Mouse (Mus musculus) cerebellum, adult 9-11 months (tissue): Measurements from ENCODE around the gene Lhx4.

Experiments used
- DNase-seq: peaks from one replicate; pipeline ENCODE4 v3.0.0; 2022

The Lhx4 gene

DNA sequence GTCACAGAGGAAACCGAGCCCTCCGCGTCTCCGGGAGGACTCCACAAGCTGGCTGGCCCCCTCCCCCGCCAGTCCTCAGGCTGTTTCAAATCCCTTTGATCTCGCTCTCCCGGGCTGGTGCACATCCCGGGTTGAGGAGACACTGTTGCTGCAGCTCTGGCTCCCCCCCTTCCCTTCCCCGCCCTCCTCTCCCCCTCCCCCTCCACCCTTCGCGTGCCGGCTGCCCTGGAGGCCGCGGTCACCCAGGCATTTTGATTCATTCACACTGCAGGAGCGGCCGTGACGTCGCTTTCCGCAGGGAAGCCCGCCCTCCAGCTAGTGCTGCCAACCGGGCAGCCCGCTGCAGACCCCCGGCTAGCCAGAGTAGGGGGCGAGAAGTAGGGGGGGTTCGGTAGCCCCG is 9.5 kb downstream of the Lhx4 start:
- no peak for DNase-seq

DNA sequence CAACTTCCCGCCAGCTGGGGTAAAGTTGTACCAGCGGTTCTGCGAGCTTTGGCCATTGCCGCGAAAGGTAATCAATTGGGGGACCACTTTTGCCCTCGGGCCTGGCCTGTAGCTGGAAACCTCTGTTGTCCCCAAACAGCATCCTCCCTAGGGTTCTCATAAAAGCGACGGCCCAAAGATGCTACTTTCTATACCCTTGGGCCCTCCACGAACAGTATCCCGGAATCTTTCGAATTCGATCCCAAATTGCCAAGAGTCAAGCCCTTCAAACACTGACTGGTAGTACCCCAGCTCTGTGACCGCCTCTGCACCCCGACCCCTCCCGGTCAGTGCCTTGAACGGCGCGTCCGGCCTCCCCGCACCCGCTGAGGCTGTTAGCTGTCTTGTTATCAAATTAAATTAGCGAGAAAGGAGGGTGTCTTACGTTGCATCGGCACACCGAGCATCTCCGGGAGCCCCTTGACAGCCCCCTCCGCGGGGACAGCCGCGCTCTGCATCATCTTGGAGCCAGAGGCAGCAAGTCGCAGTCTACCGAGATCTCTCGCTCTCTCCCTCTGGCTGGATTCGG is 10.0 kb downstream of the Lhx4 start:
- no peak for DNase-seq

- DNase-seq = no peak
These were observed 10.7 kb downstream of the Lhx4 start for GRCm38 (mm10) chr1:155740622-155741377.

- no peak for DNase-seq
These were observed 13.6 kb downstream of the Lhx4 start for GRCm38 (mm10) chr1:155737809-155738383.

DNA sequence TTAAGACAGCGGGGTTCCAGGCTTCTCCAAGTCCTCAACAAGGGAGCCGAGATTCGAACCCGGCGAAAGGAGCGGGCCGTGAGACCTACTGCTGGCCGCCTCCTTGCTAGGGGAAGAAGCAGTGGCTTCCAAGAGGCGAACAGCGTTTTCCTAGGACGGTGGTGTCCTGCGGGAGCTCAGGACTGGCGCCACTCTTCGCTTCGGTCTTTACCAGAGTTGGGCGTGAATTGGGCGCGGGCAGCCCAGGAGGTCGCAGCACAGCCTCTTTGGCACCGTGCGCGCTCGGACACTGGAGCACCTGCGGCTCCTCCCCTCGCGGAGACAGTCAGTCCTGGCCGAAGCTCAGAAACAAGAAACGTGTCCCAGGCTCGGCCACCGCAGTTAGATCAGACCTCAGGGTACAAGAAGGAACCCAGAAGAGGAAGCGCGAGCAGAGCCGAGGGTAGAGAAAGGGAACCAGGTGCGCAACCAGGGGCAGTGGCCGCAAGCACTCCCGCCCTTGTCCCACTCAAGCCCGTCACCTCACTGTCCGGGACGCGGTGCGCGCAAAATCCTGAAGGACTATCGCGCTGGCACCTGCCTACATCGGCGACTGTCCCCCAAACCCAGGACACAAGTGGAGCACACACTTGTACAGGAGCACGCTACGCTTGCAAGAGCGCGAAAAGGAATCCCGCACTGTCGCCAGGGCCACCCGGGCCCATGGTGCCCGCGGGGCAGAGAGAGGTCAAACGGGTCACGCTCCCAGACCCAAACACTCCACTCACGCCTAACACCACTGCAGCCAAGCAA is 14.3 kb downstream of the Lhx4 start:
- no peak for DNase-seq

DNA sequence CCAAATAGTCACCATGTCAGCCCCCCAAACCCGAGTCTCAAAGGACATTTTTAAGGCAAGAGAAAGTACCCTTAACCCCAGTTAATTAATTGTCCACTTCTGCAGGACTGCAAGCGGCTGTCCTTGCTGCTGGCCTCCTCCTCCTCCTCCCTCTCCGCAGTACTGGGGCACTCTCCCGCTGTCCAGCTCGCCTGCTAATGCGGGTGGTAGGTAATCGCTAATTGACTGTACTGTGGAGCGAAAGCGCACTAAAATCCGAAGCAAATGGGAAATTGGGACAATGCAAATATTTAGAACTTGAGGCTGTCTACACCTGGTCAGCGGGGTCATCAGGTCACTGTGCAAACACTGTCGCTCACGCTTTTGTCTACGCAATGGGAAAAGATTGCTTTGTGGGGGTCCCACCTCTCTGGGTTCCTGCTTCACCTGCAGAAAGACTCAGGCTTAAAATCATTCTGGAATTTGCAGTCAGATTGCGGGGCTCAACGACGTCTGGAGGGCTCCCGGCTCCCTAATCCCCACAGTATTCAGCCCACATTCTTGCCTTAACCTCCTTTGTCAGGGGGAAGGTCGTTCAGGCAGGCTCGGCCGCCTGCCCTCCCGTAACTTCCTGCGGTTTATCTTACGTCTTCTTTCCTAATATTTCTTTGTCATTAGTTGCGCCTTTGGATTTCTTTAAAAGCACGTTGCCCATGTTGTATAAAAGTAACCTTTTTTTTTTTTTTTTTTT is 15.2 kb downstream of the Lhx4 start:
- DNase-seq = no peak

GRCm38 (mm10) chr1:155731156-155731555 is 20.3 kb downstream of the Lhx4 start:
- DNase-seq = no peak

- DNase-seq = no peak
These were observed 22.2 kb downstream of the Lhx4 start for GRCm38 (mm10) chr1:155729113-155729795.

DNA sequence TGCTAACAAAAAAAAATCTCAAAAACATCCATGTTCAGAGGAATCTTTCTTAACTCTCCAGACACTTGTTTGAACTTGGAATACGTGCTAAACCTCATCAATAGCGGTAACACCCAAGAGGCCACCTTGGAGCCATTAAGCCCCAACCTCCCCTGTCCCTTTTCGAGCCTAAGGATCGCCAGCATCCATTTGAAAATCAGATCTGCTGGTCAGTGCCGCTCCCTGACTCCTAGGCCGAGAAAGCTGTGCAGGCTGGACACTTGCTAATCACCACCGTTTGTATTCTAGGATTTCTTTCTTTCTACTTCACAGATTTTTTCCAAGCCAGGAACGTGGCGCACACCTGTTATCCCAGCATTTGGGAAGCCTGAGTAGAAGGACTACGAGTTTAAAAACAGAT is 23.7 kb downstream of the Lhx4 start:
- no peak for DNase-seq

DNA sequence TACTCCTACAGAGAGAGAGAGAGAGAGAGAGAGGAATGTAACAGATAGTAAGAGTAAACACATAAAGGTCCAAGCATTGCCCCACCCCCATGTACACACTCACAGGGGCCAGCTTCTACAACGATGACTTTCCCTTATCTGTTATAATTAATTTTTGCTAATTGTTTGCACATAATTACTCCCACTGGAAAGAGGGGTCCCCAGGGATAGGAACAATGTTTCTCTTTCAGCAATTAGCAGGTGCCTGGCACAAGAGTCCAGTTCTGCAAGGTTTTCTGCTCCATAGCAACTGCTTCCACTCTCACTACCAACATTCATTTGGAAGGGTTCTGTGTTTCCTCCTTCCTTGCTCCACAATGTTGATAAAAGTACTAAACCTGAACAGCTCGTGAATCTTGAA is 25.6 kb downstream of the Lhx4 start:
- no peak for DNase-seq

- no peak for DNase-seq
These were observed 27.2 kb downstream of the Lhx4 start for GRCm38 (mm10) chr1:155724301-155724700.

DNA sequence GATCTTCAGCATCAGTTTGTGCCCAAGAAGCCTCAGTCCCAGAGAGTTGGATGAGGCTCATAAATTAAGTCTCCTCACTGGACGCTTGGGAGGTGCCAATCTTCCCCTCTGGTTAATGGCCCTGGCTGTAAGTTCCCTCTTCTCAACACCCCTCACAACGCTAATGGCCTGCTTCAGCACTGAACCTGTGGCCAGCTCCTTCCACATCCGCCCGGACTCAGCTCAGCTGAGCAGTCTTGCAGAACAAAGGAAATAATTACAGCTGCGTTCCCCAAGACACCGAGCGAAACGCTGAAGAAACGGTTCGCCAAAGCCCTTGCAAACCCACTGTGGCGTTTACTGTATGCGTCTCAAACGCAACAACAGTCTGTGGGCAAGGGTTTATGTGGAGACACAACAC is 29.3 kb downstream of the Lhx4 start:
- no peak for DNase-seq

DNA sequence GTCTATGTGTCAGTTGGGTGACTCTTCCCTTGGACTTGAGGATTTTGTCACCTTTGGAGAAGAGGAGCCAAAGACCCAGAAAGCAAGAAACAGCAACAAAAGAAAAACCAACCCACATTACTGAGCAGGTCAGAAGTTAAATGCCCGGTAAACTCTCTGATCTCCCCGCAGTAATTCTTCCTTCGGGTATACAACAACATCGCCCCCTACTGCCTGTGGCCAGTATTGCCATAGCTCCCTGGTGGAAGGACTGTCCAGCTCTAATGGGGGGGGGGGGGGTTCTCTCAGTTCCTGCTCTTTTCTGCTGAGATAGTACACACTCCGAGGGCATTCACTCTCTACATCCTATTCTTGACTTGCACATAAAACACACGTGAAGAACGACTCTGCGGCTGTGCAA is 30.0 kb downstream of the Lhx4 start:
- DNase-seq = no peak

- no peak for DNase-seq
These were observed 31.5 kb downstream of the Lhx4 start for GRCm38 (mm10) chr1:155720006-155720405.

DNA sequence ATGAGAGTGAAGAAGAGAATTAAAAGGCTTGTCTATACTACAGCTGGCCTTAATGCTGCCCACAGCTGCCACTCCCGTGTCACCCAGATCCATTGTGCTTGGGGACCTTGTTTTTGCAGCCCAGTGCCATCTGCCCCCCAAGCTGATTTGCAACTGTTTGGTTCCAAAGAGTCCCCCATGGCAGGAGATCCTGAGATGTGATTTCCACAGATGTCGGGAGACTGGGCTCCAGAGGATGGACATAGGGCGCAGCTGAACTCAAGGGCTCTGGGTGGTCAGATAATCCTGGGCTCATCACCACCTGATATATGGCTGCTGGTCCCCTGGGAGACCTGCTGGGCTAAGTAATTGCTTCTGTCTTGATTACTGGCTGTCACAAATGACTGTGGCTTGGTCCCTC is 32.6 kb downstream of the Lhx4 start:
- no peak for DNase-seq

DNA sequence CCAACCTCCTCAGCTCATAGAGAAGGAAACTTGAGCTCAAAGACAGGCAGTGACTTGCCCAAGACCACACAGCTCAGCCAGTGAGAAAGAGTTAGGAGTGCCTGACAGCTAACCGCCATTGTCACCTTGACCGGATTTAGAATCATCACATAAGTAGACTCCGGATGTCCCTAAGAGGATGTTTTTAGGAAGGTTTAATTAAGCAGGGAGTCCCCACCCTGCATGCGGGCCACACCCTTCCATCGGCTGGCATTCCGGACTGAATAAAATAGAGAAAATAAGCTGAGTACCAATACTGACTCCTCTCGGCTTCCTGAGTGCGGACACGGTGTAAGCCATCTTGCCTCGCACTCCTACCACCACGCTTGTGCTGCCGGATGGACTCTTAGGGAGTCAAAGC is 34.2 kb downstream of the Lhx4 start:
- no peak for DNase-seq

GRCm38 (mm10) chr1:155715366-155715765 is 36.1 kb downstream of the Lhx4 start:
- no peak for DNase-seq

- no peak for DNase-seq
These were observed 38.2 kb downstream of the Lhx4 start for GRCm38 (mm10) chr1:155713306-155713705.

GRCm38 (mm10) chr1:155704182-155704581 is 47.3 kb downstream of the Lhx4 start:
- DNase-seq = no peak

- no peak for DNase-seq
These were observed 48.2 kb downstream of the Lhx4 start for GRCm38 (mm10) chr1:155703191-155703680.

DNA sequence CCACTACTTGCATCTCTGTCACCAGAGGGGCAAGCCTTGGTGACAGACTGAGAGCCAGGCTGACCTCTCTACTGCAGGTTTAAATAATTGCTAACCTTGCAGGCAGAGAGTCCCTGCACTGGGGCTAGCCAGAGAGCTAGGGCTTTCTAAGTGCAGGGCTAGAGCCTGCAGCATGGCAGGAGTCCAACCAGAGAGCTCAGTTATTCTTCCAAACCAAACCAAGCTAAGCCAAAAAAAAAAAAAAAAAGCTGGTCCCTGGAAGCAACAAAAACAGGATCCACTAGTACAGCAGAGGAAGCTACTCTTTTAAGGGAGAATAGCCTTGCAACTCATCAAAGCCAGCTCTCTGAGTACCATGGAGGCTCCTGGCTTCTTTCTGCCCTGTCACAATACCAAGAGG is 50.6 kb downstream of the Lhx4 start:
- DNase-seq = no peak
